Mouse (Mus musculus) forebrain, embryonic 16.5 days (tissue): ENCODE data around the gene Cxcr4. TPM values are rescaled to one million over a fixed set of nuclear protein-coding genes. Genes with fewer than 3 reads are reported as not detected.

ENCODE experiments used
- ATAC-seq: fragments of 200-750 bp; cut with Nextera tagmentation; 2 replicates; pipeline ENCODE4 v1.8.0; 2017; ENCODE audit warnings: mild to moderate bottlenecking, moderate library complexity
- H3K27ac ChIP-seq: fragments of 300-500 bp; sonication (generic); 2 replicates; pipeline ENCODE4 v1.5.1; 2014; ENCODE audit warnings: low read length, control low read depth
- H3K27me3 ChIP-seq: fragments of 300-500 bp; sonication (generic); replicated peaks from 2 replicates; pipeline ENCODE4 v1.6.1; 2014; ENCODE audit warnings: low read length; ENCODE audit not compliant: control insufficient read depth, insufficient read depth
- H3K36me3 ChIP-seq: fragments of 300-500 bp; sonication (generic); 2 replicates; pipeline ENCODE4 v1.6.1; 2014; ENCODE audit not compliant: control insufficient read depth, insufficient read depth
- H3K4me1 ChIP-seq: fragments of 300-500 bp; sonication (generic); replicated peaks from 2 replicates; pipeline ENCODE4 v1.6.1; 2014; ENCODE audit warnings: low read length; ENCODE audit not compliant: control insufficient read depth, insufficient read depth
- H3K4me2 ChIP-seq: fragments of 300-500 bp; sonication (generic); 2 replicates; pipeline ENCODE4 v1.6.1; 2014; ENCODE audit warnings: mild to moderate bottlenecking, low read length, control low read depth
- H3K4me3 ChIP-seq: fragments of 300-500 bp; sonication (generic); replicated peaks from 2 replicates; pipeline ENCODE4 v1.5.1; 2014; ENCODE audit warnings: mild to moderate bottlenecking, low read length, control low read depth
- H3K9ac ChIP-seq: fragments of 300-500 bp; sonication (generic); replicated peaks from 2 replicates; pipeline ENCODE4 v1.6.1; 2014; ENCODE audit warnings: low read depth, low read length, control low read depth
- H3K9me3 ChIP-seq: fragments of 300-500 bp; sonication (generic); 2 replicates; pipeline ENCODE4 v1.6.1; 2016; ENCODE audit warnings: low read length; ENCODE audit not compliant: control insufficient read depth
- WGBS: fragments of 180-500 bp; shearing (Covaris S2); extraction: QIAGEN DNeasy Blood & Tissue Kit; methylation state at CpG from one replicate; pipeline ENCODE4 v1.1.7; 2014; 5-methylcytosine and 5-hydroxymethylcytosine counted together
- polyA plus RNA-seq: library from polyadenylated mRNA; unstranded; fragments of >200 nt; fragmentation: Nextera tagmentation; extraction: Ambion mirVana; gene quantifications from 2 replicates; pipeline ENCODE4 v1.2.1, GENCODE M21; 2015

Cxcr4 gene
- polyA plus RNA-seq, 1 experiment from 2014 or later = 11.3 TPM

- Histone ChIP-seq H3K9ac (no peak overlapping the region), H3K4me1 (peaks cover 14% of the 10 kb centered on the region), H3K27ac (no peak overlapping the region), H3K36me3 (no peaks in the 10 kb centered on the region), H3K4me3 (no peak overlapping the region), H3K4me2 (peak overlapping the region; percentile 11), H3K9me3 (no peaks in the 10 kb centered on the region), H3K27me3 (no peaks in the 10 kb centered on the region)
- 15% methylated on average over 9 of the region's 9 CpGs for whole genome bisulfite sequencing
- peak; percentile 45; the same call in 1 of the 2 replicates for ATAC-seq
Measured at GRCm38 (mm10) chr1:128622867-128623593, 30.9 kb upstream of the Cxcr4 start.

GRCm38 (mm10) chr1:128617654-128618310 lies 25.7 kb upstream of the Cxcr4 start:
- Histone ChIP-seq H3K9me3 (no peaks in the 10 kb centered on the region), H3K27ac (no peak overlapping the region), H3K27me3 (no peaks in the 10 kb centered on the region), H3K4me3 (no peak overlapping the region), H3K4me1 (peaks cover 3% of the 10 kb centered on the region; the same call in 1 of the 2 replicates), H3K4me2 (no peak overlapping the region), H3K9ac (no peak overlapping the region), H3K36me3 (no peaks in the 10 kb centered on the region)
- WGBS = 95% methylated on average over 13 of the region's 13 CpGs
- ATAC-seq = no peak

GRCm38 (mm10) chr1:128616586-128616985 lies 24.5 kb upstream of the Cxcr4 start:
- Histone ChIP-seq H3K27ac (no peak overlapping the region), H3K27me3 (no peaks in the 10 kb centered on the region), H3K9me3 (no peaks in the 10 kb centered on the region), H3K9ac (no peak overlapping the region), H3K4me3 (no peak overlapping the region), H3K4me2 (no peak overlapping the region), H3K4me1 (no peaks in the 10 kb centered on the region), H3K36me3 (no peaks in the 10 kb centered on the region)
- WGBS = 69% methylated on average over 2 of the region's 2 CpGs
- ATAC-seq = no peak

- Histone ChIP-seq H3K9ac (no peak overlapping the region), H3K4me2 (no peak overlapping the region), H3K36me3 (no peaks in the 10 kb centered on the region), H3K27me3 (no peaks in the 10 kb centered on the region), H3K9me3 (no peaks in the 10 kb centered on the region), H3K4me1 (no peaks in the 10 kb centered on the region), H3K4me3 (no peak overlapping the region), H3K27ac (no peak overlapping the region)
- WGBS = 79% methylated on average over 2 of the region's 2 CpGs
- no peak for ATAC-seq
Measured at GRCm38 (mm10) chr1:128615459-128615806, 23.3 kb upstream of the Cxcr4 start.

GRCm38 (mm10) chr1:128614653-128615458 lies 22.8 kb upstream of the Cxcr4 start:
- Histone ChIP-seq H3K9me3 (no peaks in the 10 kb centered on the region), H3K27ac (no peak overlapping the region), H3K4me1 (no peaks in the 10 kb centered on the region), H3K36me3 (no peaks in the 10 kb centered on the region), H3K4me2 (no peak overlapping the region), H3K9ac (no peak overlapping the region), H3K27me3 (no peaks in the 10 kb centered on the region), H3K4me3 (no peak overlapping the region)
- no peak for ATAC-seq
- 81% methylated on average over 7 of the region's 7 CpGs for WGBS

- H3K27ac ChIP-seq = no peak overlapping the region
- H3K27me3 ChIP-seq = no peaks in the 10 kb centered on the region
- no peaks in the 10 kb centered on the region for H3K9me3 ChIP-seq
- 70% methylated on average over 6 of the region's 6 CpGs for WGBS
- ATAC-seq = no peak
- no peaks in the 10 kb centered on the region for H3K4me1 ChIP-seq
- H3K9ac ChIP-seq = no peak overlapping the region
- no peak overlapping the region for H3K4me2 ChIP-seq
- H3K4me3 ChIP-seq = no peak overlapping the region
- no peaks in the 10 kb centered on the region for H3K36me3 ChIP-seq
Measured at GRCm38 (mm10) chr1:128608119-128608518, 16.0 kb upstream of the Cxcr4 start.

GRCm38 (mm10) chr1:128607423-128607822 lies 15.3 kb upstream of the Cxcr4 start:
- no peaks in the 10 kb centered on the region for H3K4me1 ChIP-seq
- WGBS = 60% methylated on average over 3 of the region's 3 CpGs
- ATAC-seq = no peak
- no peak overlapping the region for H3K27ac ChIP-seq
- no peaks in the 10 kb centered on the region for H3K36me3 ChIP-seq
- no peak overlapping the region for H3K9ac ChIP-seq
- no peaks in the 10 kb centered on the region for H3K27me3 ChIP-seq
- H3K4me3 ChIP-seq = no peak overlapping the region
- H3K9me3 ChIP-seq = no peaks in the 10 kb centered on the region
- H3K4me2 ChIP-seq = no peak overlapping the region

- 80% methylated on average over 1 of the region's 1 CpGs for WGBS
- no peaks in the 10 kb centered on the region for H3K4me1 ChIP-seq
- H3K27me3 ChIP-seq = no peaks in the 10 kb centered on the region
- no peak overlapping the region for H3K4me2 ChIP-seq
- no peak for ATAC-seq
- no peak overlapping the region for H3K9ac ChIP-seq
- H3K27ac ChIP-seq = no peak overlapping the region
- no peaks in the 10 kb centered on the region for H3K36me3 ChIP-seq
- H3K9me3 ChIP-seq = no peaks in the 10 kb centered on the region
- no peak overlapping the region for H3K4me3 ChIP-seq
Measured at GRCm38 (mm10) chr1:128605794-128606193, 13.7 kb upstream of the Cxcr4 start.

GRCm38 (mm10) chr1:128602688-128603385 lies 10.7 kb upstream of the Cxcr4 start:
- 87% methylated on average over 7 of the region's 8 CpGs for WGBS
- H3K9me3 ChIP-seq = no peaks in the 10 kb centered on the region
- ATAC-seq = no peak
- H3K27ac ChIP-seq = no peak overlapping the region
- no peak overlapping the region for H3K4me3 ChIP-seq
- H3K27me3 ChIP-seq = no peaks in the 10 kb centered on the region
- H3K9ac ChIP-seq = no peak overlapping the region
- no peak overlapping the region for H3K4me2 ChIP-seq
- no peaks in the 10 kb centered on the region for H3K36me3 ChIP-seq
- no peaks in the 10 kb centered on the region for H3K4me1 ChIP-seq
